Mouse (Mus musculus): ENCODE data around the gene Fstl3. TPM values are rescaled to one million over a fixed set of nuclear protein-coding genes. Genes with fewer than 3 reads are reported as not detected.

Fstl3 gene
- total RNA-seq, 2 experiments from 2014 or later: 2.8 to 3.6 TPM

- intact Hi-C loops (cut with DNase I): no loop called here
- DNase-seq (ENCODE audit: low spot score in 2 of 2): peak; percentile 92 to 95
Measured at GRCm38 (mm10) chr10:79803716-79804323, 26.7 kb downstream of the Fstl3 start.

- DNase-seq (ENCODE audit: low spot score in 2 of 2): no peak
- intact Hi-C loops (cut with DNase I): loop anchor here (1.0 kb wide), 1 partner anchor 10 kb away; no protein-coding TSS in a partner anchor
Measured at GRCm38 (mm10) chr10:79805636-79806035, 28.6 kb downstream of the Fstl3 start.

DNA sequence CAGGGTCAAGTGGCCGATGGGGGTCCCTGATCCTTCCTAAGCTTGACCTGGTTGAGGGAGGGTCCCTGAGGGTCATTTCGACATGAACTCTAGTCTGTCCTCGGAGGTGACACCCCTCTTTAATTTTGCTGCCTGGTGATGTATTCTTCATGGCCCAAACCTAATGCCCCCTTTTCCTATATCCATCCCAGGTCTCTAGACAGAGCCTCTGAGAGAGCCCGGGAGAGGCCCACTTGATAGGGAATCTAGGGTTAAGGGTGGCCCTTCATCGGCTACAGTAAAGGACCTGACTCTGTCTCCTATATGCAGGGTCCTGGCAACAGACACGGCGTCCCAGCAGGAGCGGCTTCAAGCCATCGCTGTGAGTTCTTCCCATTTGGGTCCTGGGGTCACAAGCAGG, 29.3 kb downstream of the Fstl3 start:
- intact Hi-C loops (cut with DNase I): no loop called here
- DNase-seq (ENCODE audit: low spot score in 2 of 2): no peak

DNA sequence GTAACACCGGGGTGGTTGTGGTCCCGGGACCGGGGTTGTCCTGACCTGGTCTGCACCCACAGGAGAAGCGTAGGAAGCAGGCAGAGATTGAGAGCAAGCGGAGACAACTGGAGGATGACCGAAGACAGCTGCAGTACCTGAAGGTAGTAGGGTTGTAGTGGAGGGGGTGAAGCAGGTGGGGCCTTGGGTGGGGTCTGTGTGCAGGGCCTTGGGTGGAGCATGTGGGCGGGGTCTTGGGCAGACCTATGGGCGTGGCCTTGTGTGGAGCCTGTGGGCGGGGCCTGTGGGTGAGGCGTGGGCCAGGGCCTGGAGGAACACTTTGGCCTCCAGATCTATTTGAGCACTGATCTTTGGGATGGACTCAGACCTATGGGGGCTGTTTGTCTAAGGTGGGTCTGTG, 29.9 kb downstream of the Fstl3 start:
- intact Hi-C loops (cut with DNase I): no loop called here

GRCm38 (mm10) chr10:79807826-79808225, 30.8 kb downstream of the Fstl3 start:
- intact Hi-C loops (cut with DNase I): no loop called here
- no peak for DNase-seq (ENCODE audit: low spot score in 2 of 2)

More for the DNA sequence above, 29.9 kb downstream of the Fstl3 start:
- DNase-seq (ENCODE audit: low spot score in 2 of 2): no peak

DNA sequence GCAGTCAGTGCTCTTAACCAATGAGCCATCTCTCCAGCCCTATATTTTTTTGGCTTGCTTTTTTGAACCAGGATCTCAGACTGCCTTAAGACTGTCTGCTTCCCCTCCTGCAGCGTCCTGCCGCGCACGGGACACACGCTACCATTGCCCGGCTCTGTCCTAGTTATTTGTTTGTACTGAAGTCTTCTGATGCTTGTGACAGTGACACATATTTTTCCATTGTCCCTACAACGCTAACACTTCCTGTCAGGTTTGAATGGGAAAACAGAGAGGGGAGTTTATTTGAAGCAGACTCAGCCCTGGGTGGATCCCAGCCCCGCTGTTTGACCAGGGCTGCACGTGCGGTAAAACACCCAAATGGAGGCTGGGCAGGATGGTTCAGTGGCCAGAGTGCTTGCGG, 31.7 kb downstream of the Fstl3 start:
- DNase-seq (ENCODE audit: low spot score in 2 of 2): no peak
- intact Hi-C loops (cut with DNase I): no loop called here

DNA sequence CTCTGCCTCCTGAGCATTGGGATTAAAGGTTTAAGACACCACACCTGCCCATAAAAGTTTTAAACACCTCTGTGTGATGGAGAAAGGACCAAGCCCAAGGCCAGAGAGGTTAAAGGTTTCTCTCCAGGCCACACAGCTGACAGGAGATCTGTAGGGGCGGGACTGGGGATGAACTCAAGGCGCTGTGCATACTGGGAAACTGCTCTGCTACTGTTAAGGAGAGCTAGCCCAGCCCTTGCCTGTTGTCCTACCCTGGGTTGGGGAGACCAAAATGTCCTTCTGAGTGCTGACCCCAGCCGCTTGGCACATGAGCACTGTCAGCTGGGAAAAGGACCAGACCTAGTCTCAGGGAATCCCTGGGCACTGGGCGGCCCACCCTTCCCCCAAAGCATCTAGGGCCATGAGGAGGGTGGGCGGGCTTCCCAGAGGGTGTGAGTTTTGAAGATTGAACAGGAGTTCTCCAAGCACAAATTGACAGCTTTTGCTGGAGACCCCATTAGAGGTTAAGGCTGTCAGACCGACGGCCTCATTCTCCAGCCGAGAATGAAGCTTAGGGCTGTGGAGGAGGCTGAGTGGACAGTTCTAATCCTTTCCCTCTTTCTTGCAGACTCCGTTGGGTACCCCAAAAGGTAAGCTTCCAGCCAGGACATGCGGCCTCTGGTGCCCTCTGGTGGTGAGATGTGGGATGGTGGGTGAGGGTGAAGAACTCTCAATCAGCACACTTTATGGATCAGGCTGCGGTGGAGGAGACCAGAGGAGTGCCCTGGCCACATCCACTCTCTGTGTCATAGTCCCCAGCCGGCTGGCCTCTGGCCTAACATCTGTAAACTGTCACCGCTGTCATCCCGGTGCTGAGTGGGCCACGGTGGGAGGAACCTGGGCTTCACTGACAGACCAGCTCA, 34.9 kb downstream of the Fstl3 start:
- intact Hi-C loops (cut with DNase I): loop anchor here (1.0 kb wide), 1 partner anchor 19 kb away; the partner anchor contains the start of gene Palm

DNA sequence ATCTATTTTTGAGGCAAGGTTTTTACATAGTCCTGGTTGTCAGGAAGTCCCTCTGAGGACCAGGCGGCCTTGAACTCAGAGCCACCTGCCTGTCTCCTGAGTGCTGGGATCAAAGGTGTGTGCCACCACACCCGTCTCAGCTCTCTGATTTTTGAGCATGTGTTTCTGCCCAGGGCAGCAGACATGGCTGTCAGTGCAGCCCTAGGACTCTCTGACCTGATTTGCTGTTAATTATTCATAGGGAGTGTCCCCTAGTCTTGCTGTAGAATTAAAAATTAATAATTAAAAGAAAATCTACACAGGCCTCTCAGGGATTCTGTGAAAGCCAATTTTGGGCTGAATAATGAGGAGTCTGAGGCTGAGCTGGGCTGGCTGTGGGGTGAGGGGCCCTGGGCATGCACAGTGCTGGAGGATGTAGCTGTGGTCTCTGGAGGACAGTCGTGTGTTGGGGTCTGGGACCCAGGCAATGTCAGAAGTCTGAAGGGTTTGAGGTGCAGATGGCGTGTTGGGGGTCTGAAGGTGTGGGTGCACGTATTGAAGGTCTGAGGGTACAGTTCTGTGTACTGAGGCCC, 37.3 kb downstream of the Fstl3 start:
- DNase-seq (ENCODE audit: low spot score in 2 of 2): no peak
- intact Hi-C loops (cut with DNase I): no loop called here

More for the DNA sequence above, 34.9 kb downstream of the Fstl3 start:
- peak; percentile 83 to 84 for DNase-seq (ENCODE audit: low spot score in 2 of 2)

DNA sequence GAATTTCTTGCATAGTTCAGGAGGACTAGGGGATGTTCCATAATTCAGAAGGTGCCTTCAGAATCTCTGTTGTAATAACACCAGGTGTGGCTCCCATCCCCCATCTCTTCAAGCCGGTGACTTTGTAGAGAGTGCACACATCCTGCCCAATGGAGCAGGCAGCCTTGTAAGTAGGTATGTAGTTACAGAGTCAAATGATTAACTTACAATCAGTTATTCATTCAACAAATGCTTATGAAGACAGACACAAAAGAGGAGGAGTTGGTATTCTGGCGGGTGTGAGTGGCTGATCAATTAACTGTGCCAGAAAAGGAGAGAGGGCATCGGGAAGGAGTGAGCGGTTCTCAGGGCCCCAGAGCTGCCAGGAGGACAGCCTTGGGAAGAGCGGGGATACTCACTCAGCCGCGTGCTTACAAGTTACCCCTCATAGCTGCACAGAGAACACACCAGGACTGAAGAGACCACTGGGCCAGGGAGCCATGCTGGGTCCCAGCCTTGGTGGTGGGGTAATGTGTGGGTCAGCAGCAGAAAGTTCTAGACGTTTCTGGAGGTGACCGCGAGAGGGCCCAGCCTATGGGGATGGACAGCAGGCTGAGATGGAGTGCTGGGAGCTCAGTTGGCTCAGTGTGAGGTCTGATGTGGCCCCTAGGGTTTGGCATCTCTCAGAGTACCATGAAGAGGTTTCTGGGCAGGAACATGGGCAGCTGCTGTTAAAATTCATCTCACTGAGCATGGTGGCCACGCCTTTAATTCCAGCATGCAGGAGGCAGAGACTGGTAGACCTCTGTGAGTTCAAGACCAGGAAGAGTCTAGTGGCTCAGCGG, 38.8 kb downstream of the Fstl3 start:
- DNase-seq (ENCODE audit: low spot score in 2 of 2): no peak
- intact Hi-C loops (cut with DNase I): loop anchor here (5.0 kb wide), 1 partner anchor 34 kb away; no protein-coding TSS in a partner anchor

- no peak for DNase-seq (ENCODE audit: low spot score in 2 of 2)
- intact Hi-C loops (cut with DNase I): loop anchor here (5.0 kb wide), 1 partner anchor 35 kb away; no protein-coding TSS in a partner anchor
Measured at GRCm38 (mm10) chr10:79817111-79817510, 40.0 kb downstream of the Fstl3 start.

GRCm38 (mm10) chr10:79818225-79818624, 41.2 kb downstream of the Fstl3 start:
- intact Hi-C loops (cut with DNase I): loop anchor here (5.0 kb wide), 1 partner anchor 36 kb away; no protein-coding TSS in a partner anchor
- DNase-seq (ENCODE audit: low spot score in 2 of 2): no peak

DNA sequence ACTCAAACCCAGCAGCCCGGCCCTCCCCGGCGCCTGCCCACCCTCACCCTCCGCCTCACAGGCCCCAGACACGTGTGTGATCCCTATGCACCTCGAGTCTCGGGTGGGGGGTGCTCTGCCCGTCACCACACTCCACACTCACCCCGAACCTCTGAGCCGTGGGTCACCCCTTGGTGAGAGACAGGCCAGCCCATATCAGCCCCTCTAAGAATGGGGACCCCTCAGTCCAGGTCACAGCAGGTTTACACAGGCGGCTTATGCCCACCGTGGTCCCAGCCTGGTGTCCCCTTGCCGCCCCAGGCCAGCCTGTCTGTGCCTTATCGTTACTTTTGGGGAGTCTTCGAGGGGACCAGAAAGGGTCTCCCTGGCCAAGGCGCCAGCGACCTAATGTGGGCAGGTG, 42.5 kb downstream of the Fstl3 start:
- intact Hi-C loops (cut with DNase I): loop anchor here (5.0 kb wide), 1 partner anchor 37 kb away; no protein-coding TSS in a partner anchor
- no peak for DNase-seq (ENCODE audit: low spot score in 2 of 2)

GRCm38 (mm10) chr10:79820277-79820676, 43.2 kb downstream of the Fstl3 start:
- no peak for DNase-seq (ENCODE audit: low spot score in 2 of 2)
- intact Hi-C loops (cut with DNase I): no loop called here

- intact Hi-C loops (cut with DNase I): no loop called here
Measured at GRCm38 (mm10) chr10:79820782-79821181, 43.7 kb downstream of the Fstl3 start, which contains the start of gene Misp. Gene Misp, plus strand, starts transcription at chr10:79820989.

DNA sequence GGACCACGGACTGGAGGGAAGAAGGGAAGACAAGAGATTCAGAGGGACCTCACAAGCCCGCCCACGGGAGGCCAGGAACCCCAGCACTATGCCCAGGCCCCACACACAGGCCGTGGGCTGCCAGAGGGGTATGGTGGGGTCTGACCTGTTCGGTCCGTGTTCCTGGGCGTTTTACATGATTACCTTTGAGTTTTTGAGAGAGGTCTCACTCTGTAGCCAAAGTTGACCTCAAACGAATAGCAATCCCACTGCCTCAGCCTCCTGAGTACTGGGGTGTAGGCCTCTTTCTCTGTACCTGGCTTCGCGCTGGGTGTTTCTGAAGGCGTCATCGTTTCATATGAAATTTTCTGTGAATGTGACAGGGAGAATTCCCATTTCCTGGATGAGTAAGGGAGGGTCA, 44.7 kb downstream of the Fstl3 start:
- DNase-seq (ENCODE audit: low spot score in 2 of 2): no peak
- intact Hi-C loops (cut with DNase I): no loop called here

More at GRCm38 (mm10) chr10:79820782-79821181, 43.7 kb downstream of the Fstl3 start, which contains the start of gene Misp:
- no peak for DNase-seq (ENCODE audit: low spot score in 2 of 2)

- intact Hi-C loops (cut with DNase I): no loop called here
- no peak for DNase-seq (ENCODE audit: low spot score in 2 of 2)
Measured at GRCm38 (mm10) chr10:79822372-79822771, 45.3 kb downstream of the Fstl3 start.

DNA sequence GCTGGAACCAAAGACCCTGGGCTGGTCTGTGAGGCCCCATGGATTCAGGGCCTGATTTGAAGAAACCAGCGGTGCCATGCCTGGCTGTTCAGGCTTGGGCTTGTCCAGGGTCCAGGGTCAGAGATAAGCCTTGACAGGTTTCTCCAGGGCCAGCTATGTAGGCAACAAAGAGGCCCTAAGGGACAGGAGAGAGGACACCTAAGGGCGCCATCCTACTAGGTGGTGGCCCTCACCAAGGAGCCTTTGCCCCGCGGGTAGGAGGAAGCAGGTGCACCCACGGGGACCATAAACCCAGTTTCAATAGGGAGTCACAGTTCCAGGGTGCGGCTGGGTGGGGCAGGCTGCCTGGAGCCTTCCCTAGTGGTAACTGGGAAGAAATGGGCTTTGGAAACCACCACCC, 45.9 kb downstream of the Fstl3 start:
- DNase-seq (ENCODE audit: low spot score in 2 of 2): no peak
- intact Hi-C loops (cut with DNase I): no loop called here

DNA sequence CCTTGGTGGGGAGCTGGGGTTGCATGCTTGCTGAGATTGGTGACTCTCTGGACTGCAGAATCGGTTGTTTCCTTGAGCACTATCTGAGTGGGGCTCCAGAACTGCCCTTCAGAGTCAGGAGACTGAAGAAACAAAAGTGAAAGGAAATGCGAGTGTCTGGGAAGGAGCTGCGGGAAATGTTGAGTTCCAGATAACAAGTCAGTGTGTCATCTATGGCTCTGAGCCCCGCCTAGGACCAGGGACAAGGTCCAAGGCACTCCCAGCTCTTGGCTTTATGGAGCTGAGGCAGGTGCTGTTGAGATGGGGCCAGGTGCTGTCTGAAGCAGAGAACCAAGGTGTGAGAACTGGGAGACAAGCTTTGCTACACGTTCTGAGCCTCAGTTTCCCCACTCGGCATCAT, 47.3 kb downstream of the Fstl3 start:
- DNase-seq (ENCODE audit: low spot score in 2 of 2): no peak
- intact Hi-C loops (cut with DNase I): no loop called here

DNA sequence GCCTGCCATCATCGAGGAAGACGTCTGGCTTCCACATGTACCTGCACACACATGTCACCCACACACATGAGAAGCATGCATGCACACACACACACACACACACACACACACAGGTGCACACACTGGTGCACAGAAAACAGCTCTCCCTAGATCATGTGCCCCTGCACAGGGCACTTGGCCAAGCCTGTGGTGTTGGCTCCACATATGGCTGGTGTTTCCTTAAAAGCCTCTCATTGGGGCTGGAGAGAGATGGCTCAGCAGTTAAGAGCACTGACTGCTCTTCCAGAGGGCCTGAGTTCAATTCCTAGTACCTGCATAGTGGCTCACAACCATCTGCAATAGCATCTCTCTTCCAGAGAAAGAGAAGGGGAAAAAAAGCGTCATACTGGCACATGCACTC, 54.5 kb downstream of the Fstl3 start:
- no peak for DNase-seq (ENCODE audit: low spot score in 2 of 2)
- intact Hi-C loops (cut with DNase I): loop anchor here (5.0 kb wide), 2 partner anchors 51 to 126 kb away; no protein-coding TSS in a partner anchor
